Mouse (Mus musculus) heart, postnatal 14 days (tissue): ENCODE data around the gene Pcnx3. TPM values are rescaled to one million over a fixed set of nuclear protein-coding genes. Genes with fewer than 3 reads are reported as not detected.

ENCODE experiments used
- DNase-seq, 2 experiments: peaks; one replicate each; pipeline ENCODE4 v3.0.0; 2021 to 2022
- intact Hi-C: fragments of 180-260 bp; cut with DNase I; formaldehyde crosslinking; loops from one replicate; pipeline ENCODE4 v1.15.1; 2025
- total RNA-seq, 2 experiments: library from RNA; stranded (reverse); gene quantifications; 2 replicates each; pipeline ENCODE4 v1.2.3; 2021

Pcnx3 gene
- total RNA-seq, 2 experiments from 2014 or later = 24.0 to 24.9 TPM

- DNase-seq = no peak
- intact Hi-C loops = no loop called here
These were observed 27.3 kb upstream of the Pcnx3 start for GRCm38 (mm10) chr19:5715793-5716688.

- intact Hi-C loops = loop anchor here (2.0 kb wide), 1 partner anchor 67 kb away; no protein-coding TSS in a partner anchor
- DNase-seq = peak; percentile 75 to 83
These were observed 25.0 kb upstream of the Pcnx3 start for GRCm38 (mm10) chr19:5713730-5714129.

GRCm38 (mm10) chr19:5713255-5713654 lies 24.5 kb upstream of the Pcnx3 start:
- no peak for DNase-seq
- intact Hi-C loops = loop anchor here (2.0 kb wide), 1 partner anchor 68 kb away; no protein-coding TSS in a partner anchor

- no peak for DNase-seq
- intact Hi-C loops = loop anchor here (2.0 kb wide), 2 partner anchors 13 to 69 kb away; no protein-coding TSS in a partner anchor
These were observed 23.3 kb upstream of the Pcnx3 start for GRCm38 (mm10) chr19:5711907-5712460.

- intact Hi-C loops = loop anchor here (2.0 kb wide), 1 partner anchor 14 kb away; no protein-coding TSS in a partner anchor
- peak; percentile 73 to 85 for DNase-seq
These were observed 22.5 kb upstream of the Pcnx3 start for GRCm38 (mm10) chr19:5711218-5711617.

- DNase-seq = no peak
- intact Hi-C loops = loop anchor here (2.0 kb wide), 1 partner anchor 14 kb away; no protein-coding TSS in a partner anchor
These were observed 21.9 kb upstream of the Pcnx3 start for GRCm38 (mm10) chr19:5710581-5710980.

- intact Hi-C loops = loop anchor here (2.0 kb wide), 1 partner anchor 15 kb away; no protein-coding TSS in a partner anchor
- no peak for DNase-seq
These were observed 21.4 kb upstream of the Pcnx3 start for GRCm38 (mm10) chr19:5710068-5710467.

GRCm38 (mm10) chr19:5704801-5705571 lies 16.3 kb upstream of the Pcnx3 start:
- intact Hi-C loops = no loop called here
- DNase-seq = peak in 1 of 2 experiments; percentile 64

GRCm38 (mm10) chr19:5704163-5704800 lies 15.6 kb upstream of the Pcnx3 start, which contains the start of gene Kcnk7:
Gene Kcnk7, plus strand, starts transcription at chr19:5704367.
- DNase-seq = no peak
- intact Hi-C loops = no loop called here

GRCm38 (mm10) chr19:5695849-5696462 lies 7.2 kb upstream of the Pcnx3 start:
- DNase-seq = no peak
- intact Hi-C loops = no loop called here

GRCm38 (mm10) chr19:5693801-5694200 lies 5.1 kb upstream of the Pcnx3 start:
- no peak for DNase-seq

GRCm38 (mm10) chr19:5692913-5693396 lies 4.2 kb upstream of the Pcnx3 start:
- peak in 1 of 2 experiments; percentile 28 for DNase-seq
- intact Hi-C loops = no loop called here

More at GRCm38 (mm10) chr19:5693801-5694200, 5.1 kb upstream of the Pcnx3 start:
- intact Hi-C loops = no loop called here

GRCm38 (mm10) chr19:5692086-5692912 lies 3.6 kb upstream of the Pcnx3 start:
- intact Hi-C loops = no loop called here
- DNase-seq = peak; percentile 77 to 81

GRCm38 (mm10) chr19:5691601-5692000 lies 2.9 kb upstream of the Pcnx3 start:
- peak in 1 of 2 experiments; percentile 31 for DNase-seq
- intact Hi-C loops = loop anchor here (2.0 kb wide), 1 partner anchor 35 kb away; the partner anchor contains the start of gene Ehbp1l1

GRCm38 (mm10) chr19:5690343-5690735 lies 1.6 kb upstream of the Pcnx3 start:
- intact Hi-C loops = loop anchor here (2.0 kb wide), 1 partner anchor 36 kb away; the partner anchor contains the start of gene Ehbp1l1
- DNase-seq = peak in 1 of 2 experiments; percentile 26

GRCm38 (mm10) chr19:5689565-5690342 lies 1.0 kb upstream of the Pcnx3 start:
- peak; percentile 88 for DNase-seq
- intact Hi-C loops = loop anchor here (2.0 kb wide), 1 partner anchor 37 kb away; the partner anchor contains the start of gene Ehbp1l1

- intact Hi-C loops = no loop called here
- no peak for DNase-seq
These were observed 350 bp upstream of the Pcnx3 start for GRCm38 (mm10) chr19:5689088-5689428.

- intact Hi-C loops = no loop called here
- DNase-seq = no peak
These were observed 970 bp downstream of the Pcnx3 start for GRCm38 (mm10) chr19:5687738-5688137.
